Mouse (Mus musculus) adrenal gland, postnatal 25 days (tissue): ENCODE measurements around the gene Lig3. TPM values are rescaled to one million over a fixed set of nuclear protein-coding genes. Genes with fewer than 3 reads are reported as not detected.
"Not testable (repeated sequence)": the region's sequence is repeated elsewhere in the genome, so short reads cannot be mapped to it uniquely, and the experiment has no call there.

Source experiments
- DNase-seq: peaks from one replicate; pipeline ENCODE4 v3.0.0; 2021; ENCODE audit warnings: mixed read lengths
- total RNA-seq: library from RNA; stranded (reverse); gene quantifications from 2 replicates; pipeline ENCODE4 v1.2.3, GENCODE M21; 2021

The Lig3 gene
- total RNA-seq, 1 experiment from 2014 or later: 29.2 TPM

DNA sequence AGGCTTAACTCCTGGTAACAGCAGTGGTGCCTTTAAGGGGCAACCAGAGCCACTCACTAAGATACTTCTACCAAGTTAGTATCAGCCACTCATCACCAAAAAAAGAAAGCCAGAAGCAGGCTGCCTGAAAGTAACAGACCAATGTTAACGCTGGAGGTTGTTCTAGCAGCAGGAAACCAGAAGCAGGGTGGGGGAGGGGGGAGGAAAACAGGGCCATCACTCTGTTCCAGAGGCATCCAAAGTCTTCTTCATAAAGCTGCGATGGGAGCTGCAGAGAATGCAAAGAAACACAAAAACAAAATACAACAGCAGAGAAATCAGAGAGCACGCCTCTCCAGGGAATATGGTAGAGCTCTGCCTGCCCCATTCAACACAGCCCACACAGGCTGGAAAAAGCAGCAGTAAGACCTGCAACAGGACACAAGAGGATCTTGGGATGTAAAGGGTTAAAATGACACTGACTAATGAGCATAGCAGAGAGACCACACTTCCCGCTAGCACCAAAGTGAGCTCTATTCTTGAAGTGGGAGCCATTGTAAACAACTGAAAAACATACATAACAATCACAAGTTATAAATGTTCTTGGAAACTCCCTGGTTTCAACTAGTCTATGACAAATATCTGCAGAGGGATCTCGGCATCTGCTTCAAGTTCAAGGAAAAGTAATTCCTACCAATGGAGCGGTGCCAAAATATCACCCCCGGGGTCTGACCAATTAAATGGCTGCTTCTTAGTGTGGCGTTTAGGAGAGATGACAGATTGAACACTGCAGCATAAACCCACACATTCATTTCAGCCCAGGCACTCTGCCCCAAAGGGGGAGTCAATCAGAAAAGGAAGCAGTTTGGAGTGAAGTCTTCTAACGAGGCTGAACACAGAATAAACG is 50.3 kb downstream of the Lig3 start:
- DNase-seq: no peak

DNA sequence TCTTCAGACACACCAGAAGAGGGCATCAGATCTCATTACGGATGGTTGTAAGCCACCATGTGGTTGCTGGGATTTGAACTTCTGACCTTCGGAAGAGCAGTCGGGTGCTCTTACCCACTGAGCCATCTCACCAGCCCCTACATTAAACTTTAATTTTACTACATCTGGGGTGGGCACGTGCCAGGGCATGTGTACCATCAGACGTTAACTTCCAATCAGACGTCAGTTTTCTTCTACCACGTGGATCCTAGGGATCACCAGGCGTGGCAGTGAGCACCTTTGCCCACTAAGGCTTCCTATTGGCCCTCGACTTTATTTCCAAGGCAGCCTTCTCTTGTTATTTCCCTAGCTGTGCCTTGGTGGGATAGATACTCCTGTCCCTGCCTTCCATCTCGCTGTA is 51.5 kb downstream of the Lig3 start:
- DNase-seq: not testable (repeated sequence)

DNA sequence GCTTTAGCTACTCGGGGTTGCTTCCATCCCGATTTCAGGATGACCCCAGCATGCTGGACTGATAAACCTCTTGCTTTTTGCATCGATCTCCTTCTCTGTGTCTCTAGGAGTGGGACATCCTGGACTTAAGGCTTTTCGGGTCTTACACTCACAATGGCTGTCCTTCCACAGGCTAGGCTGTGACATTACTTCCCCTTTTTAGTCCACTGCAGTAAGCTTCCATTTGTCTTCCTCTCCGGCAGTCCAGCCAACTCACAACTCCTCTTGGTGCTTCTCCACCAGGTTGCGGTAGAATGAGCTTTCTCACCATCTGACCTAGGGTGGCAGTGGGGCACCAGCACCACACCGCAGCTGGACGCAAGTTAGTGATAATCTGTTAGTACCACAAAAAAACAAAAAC is 53.0 kb downstream of the Lig3 start:
- DNase-seq: no peak

DNA sequence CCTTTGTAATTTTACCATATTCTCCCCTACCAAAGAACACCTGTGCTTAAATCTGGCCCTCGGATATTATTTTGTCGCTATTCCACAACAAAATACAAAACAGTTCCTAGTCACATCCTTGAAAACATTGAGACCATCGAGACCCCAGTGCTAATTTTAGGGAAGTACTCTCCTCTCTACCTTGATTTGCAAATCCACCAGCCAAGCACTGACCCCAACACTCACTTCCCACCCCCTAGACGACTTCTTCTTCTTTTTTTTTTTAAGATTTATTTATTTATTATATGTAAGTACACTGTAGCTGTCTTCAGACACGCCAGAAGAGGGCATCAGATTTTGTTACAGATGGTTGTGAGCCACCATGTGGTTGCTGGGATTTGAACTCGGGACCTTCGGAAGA is 53.5 kb downstream of the Lig3 start:
- DNase-seq: not testable (repeated sequence)

DNA sequence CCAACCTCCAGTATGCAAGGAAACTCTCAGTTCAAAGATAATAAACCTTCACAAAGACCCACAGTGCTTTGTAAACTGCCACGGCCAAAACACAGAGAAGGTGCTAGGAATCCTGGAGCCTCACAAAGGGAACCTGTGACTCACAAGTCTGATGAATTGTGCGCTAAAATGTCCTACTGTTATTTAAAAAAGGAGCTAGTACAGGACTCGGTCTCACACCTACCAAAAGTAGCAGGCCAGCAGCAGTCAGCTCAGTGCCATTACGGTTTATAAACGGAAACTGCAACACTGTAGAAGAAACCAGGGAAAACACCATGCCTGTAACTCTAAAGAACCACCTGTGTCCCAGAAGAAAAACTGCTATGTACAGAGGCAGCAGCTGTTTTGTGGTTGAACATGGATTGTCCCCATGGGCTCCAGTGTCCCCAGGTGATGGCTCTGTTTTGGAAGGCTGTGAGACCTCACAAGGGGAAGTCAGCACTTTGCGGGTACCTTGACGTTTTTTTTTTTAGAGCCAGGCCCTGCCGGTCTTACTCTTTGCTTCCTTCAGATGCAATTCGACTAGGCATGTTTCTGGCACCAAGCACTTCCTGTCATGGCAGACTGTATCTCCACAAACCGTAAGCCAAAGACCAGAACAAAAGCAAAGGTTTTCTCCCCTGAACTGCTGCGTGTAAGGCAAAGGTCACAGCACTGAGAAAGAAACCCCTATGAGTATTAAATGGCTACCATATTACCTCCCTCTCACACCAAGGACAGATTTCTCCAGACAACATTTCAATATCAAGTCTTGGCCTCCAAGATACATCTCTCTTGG is 54.9 kb downstream of the Lig3 start:
- DNase-seq: no peak

DNA sequence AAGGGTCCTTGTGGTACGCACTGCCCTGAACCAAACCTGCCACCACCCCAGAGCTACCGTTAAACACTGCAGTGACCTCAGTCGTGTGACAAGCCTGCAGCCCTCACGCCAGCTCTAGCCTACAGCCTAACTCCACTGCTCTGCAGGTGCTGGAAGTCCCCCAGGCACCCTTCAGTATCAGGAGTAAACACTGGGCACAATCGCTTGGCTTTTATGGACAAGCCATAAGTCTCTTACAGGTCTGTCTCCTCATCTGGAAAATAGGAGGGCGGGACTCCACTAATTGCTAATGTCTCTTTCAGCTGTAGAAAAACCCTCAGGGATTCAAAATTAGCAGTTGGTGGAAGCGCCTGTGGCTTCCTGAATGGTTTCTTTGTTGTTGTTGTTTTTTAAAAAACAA is 56.3 kb downstream of the Lig3 start:
- no peak for DNase-seq

DNA sequence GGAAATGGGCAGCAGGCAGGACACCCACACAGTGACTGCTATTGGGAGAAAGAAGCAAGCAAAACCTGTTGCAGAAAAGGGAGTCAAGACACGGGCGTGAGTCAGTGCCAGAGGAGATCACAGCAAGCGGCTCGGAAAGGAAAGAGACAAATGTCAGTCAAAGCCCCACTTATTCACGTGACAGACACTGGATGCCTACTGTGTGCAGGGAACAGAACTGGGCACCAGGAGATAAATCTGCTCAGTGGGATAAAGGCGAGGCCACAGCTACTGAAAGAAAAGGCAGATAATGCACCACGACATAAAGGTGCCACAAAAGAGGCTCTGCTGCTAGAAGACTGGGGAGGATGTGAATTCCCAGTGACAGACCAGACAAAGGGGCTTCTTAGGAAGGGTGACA is 56.9 kb downstream of the Lig3 start:
- DNase-seq: no peak

DNA sequence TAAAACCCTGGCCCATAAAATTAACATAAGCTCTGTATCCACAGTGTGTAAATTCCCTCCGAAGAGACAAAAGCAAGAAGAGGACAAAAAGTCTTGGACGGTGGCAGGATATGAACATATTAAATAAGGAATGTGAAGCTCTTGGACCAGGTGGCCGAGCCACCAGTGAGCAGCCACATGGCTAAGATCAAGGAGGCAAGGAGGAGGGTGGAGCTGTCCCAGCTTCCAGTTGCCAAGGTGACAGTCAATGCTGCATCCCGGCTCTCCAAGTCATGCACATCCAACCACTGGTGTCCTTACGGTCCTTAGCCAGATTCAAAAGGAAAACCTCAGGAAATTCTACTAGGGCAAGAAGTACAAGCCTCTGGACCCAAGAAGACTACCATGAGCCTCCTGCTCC is 57.6 kb downstream of the Lig3 start:
- DNase-seq: no peak

DNA sequence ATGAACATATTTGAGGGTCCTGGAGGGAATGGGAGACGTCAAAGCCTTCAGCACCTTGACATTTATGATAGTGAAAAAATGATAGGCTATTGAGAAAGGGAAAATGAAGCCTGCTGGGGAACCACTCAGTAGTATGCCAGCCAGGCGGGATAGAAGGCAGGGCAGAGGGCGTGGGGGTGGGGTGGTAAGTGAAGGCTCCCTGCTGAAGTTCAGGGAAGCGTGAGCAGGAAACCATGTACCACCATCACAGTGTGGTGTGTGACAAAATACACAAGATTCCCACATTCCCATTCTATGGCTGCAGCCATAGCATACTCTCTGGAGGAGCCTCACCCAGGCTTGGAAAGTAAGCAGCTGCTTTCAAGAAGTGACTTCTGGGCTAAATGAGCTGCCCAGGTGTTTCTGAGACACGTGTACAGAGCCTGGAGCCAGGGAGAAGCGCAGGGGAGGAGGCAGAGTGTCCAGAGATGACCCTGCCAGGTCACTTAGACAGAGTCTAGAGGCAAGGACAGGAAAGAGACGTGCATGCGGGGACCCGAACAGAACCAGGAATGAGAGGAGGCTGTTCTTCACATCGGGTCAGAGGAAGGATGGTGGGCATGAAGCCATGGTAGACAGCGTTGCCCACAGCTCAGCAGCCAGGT is 64.0 kb downstream of the Lig3 start:
- DNase-seq: no peak

DNA sequence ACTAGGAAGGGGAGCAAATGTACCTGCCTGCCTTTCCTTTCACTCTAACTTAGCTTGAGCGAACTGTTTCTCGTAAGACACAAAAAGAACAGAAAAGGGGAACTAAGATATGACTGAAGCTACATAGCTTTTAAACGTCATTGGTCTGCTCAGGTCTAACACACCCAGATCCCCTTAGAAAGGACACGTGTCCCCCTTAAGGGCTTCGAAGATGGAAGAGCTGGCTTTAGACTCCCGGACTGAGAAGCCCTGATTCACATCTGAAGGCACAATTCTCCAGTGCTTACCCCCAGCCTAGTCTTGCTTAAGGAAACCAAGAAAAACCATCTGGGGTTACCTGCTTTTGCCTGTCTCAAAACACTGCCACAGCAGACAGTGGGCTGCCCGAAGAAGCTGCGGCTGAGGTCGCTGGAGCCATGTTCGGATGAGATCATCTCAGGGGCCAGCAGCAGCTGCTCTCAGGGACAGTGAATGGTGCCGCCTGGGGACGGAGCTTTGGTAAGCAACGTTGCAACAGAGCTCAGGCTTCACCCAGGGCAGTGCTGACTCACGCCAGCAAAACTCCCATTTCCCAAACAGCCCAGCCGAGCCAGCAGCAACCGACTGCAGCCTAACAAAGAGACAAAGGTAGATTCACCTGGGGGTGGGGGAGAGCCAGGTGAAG is 64.6 kb downstream of the Lig3 start:
- peak; percentile 82 for DNase-seq

DNA sequence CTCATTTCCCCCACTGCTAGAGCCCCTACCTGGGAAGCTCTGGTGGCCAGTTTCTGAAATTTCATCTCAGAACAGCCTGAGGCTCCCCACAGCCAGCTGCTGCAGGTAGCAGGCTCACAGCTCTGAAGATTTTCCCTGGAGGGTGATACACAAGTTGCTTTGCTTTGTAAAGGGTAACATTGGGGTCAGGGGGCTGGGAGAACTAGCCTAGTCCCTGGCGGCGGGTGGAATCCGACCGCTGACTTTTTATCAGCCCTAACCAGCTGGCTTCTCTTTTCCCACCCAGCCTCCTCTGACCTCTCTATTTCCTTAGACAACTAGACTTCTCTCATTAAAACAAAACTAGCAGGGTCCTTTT is 65.2 kb downstream of the Lig3 start:
- DNase-seq: no peak

DNA sequence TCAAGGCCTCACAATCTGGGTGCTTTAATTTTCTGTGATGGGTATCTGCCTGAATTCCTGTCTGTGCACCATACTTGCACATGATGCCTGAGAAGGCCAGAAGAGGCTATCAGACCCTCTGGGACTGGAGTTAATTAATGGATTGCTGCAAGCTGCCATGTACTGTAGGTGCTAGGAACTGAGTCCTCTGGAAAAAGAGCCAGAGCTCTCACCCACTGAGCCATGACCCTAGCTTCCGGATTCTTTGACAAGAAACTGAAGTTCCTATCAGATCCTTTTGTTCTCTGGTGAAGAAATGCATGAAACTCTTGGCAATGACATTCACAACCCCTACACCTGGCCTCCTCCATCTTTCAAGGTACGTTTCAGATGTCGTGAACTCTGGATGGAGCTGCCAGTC is 66.0 kb downstream of the Lig3 start:
- DNase-seq: no peak

DNA sequence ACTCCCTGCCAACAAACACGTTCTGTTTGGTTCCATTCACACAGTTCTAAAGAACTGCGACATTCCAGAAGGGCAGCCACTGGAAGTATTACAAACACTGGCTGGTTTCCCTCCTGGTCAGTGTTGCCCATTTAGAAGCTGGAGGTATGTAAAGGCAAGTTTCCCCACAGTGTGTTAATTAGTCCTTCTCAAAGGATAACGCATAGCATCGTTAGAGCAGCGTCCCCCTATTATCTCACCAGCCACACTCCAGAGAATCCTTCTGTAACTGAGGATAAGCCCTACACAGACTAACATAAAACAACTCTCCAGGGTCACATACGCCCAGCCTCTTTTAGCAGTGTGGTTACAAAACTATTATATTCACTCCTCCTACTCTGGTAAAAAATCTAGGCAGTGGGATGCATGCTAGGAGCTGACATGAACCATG is 66.7 kb downstream of the Lig3 start:
- no peak for DNase-seq

DNA sequence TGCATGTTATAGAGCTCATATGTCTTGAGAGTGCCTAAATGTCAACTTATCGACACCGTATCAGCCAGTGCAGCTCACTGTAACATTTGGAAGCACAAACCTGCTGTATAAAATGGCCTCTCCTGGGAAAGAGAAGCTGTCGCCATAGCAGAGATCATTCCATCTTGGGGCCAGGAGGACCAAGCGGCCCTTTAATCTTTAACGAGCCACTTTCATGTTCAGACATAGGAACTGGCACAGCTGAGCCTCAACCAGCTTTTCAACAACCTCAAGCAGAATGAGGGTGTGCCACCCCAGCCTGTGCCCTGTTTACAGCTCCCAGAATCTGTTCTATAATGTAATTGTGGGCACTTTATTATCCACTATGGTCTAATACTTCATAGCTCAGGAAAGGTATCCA is 69.4 kb downstream of the Lig3 start:
- DNase-seq: no peak

DNA sequence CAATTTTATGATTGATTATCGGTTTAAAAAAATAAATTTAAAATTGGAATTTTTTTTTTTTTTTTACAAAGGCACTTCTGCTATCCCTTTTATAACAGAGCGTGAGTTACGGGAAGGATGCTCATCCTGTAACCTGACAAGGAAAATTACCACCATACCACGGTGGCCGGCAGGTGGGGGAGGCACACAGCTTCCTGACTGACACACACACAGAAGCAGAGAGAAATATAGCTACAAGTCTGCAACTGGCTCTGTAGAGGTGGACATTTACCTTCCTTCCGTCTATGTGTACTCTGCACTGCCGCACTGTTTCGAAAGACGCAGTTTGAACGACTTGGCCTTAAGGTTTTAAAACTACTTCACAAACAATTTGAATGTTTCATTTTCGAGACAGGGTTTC is 71.2 kb downstream of the Lig3 start:
- DNase-seq: no peak

DNA sequence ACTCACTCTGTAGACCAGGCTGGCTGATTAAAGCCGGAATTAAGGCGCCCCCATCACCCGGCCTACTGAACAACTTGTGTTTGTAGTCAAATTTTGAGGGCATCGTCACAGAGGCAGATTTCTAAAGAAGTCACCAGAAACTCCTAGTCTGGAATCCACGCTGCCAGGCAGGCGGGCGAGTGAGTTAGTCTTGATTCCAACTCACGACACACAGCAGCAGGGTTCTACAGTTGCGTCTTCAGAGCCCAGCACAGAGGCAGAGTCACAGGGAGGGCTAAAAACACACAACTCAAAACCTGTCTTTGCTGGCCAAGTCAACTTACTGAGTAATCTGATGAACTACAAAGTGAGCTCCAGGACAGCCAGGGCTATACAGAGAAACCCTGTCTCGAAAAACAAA is 71.6 kb downstream of the Lig3 start:
- DNase-seq: no peak

DNA sequence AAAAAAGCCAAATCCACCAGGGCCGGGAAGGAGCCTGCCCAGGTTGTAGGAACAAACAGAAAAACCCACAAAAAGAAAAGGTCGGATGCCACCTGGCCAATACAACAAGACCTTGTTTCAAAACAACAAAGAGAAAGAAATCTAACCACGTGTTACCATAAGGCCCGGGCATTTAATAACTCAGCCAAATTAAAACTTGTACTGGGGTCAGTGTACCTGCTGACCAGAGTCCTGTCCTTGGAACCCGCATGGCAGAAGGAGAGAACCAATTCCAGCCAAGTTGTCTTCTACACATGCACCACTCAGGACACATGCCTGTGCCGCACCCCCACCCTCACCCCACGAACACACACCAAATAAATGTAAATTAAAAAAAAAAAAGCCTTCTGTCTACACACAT is 72.0 kb downstream of the Lig3 start:
- no peak for DNase-seq

Other genes with a start within 250 kb of the Lig3 start
- gene Cct6b, start 16.8 kb upstream of the Lig3 start, total RNA-seq: 1.4 TPM in 1 of 2 replicates, not detected in the other
- 21.2 and 21.3 TPM in 2 replicates for gene Zfp830, start 16.8 kb upstream of the Lig3 start, total RNA-seq
- 5.9 and 9.4 TPM in 2 replicates for gene Rffl, start 90.1 kb downstream of the Lig3 start, total RNA-seq
- gene Rad51d, start 109.5 kb downstream of the Lig3 start, total RNA-seq: 15.1 and 19.1 TPM in 2 replicates
- gene Fndc8, start 111.0 kb downstream of the Lig3 start, total RNA-seq: 0.18 TPM in 1 of 2 replicates, not detected in the other
- gene Nle1, start 127.3 kb downstream of the Lig3 start, total RNA-seq: 23.5 and 31.4 TPM in 2 replicates
- 6.2 and 9.8 TPM in 2 replicates for gene Unc45b, start 129.4 kb downstream of the Lig3 start, total RNA-seq
- gene Slfn5, start 170.2 kb downstream of the Lig3 start, total RNA-seq: 24.7 and 32.5 TPM in 2 replicates
- gene Slfn9, start 210.7 kb downstream of the Lig3 start, total RNA-seq: 16.6 and 19.7 TPM in 2 replicates
- gene Slfn8, start 239.7 kb downstream of the Lig3 start, total RNA-seq: 2.4 and 2.8 TPM in 2 replicates